In genomic region chr5:143059958-143060357, GRCm38 (mm10) we compare ENCODE assay signal across 20 mouse cellular contexts. TPM values are rescaled to one million over a fixed set of nuclear protein-coding genes. Genes with fewer than 3 reads are reported as not detected.
DNase-seq lines count a peak whose midpoint lies in the region; ATAC-seq and TF ChIP-seq lines count a peak whose summit lies in the region.
"Had no signal": no experiment of that assay in that cellular context is flagged by ENCODE, and none has a peak within 500 bp of the region (broad histone marks: within the 10 kb centered on the region; RNA-seq: fewer than 3 reads in every experiment).

No protein-coding gene starts in this region.

- no peak overlapping the region for H3K9ac ChIP-seq in liver, embryonic 11.5 days (ENCODE audit: low read depth, low read length)
- H3K9ac ChIP-seq in midbrain, postnatal 0 days (replicated peaks; ENCODE audit: low read length, poor library complexity, severe bottlenecking), result no peak overlapping the region
- H3K9ac ChIP-seq: embryonic facial prominence, embryonic 12.5 days had no signal

- H3K4me2 ChIP-seq in liver, embryonic 11.5 days, result peak overlapping the region; percentile 51
- no peak overlapping the region for H3K4me2 ChIP-seq in midbrain, postnatal 0 days (ENCODE audit: low read depth, low read length, poor library complexity, severe bottlenecking)
- H3K4me2 ChIP-seq: embryonic facial prominence, embryonic 12.5 days had no signal

- DNase-seq in heart, embryonic 10.5 days (ENCODE audit: low spot score), result no peak
- DNase-seq in heart, adult 8-10 months (ENCODE audit: low spot score), result no peak
- no peak for DNase-seq in spleen, adult 2 months (ENCODE audit: low read depth in 1 of 2, low spot score in 2 of 2)
- no peak for DNase-seq in spleen, adult 12 weeks (ENCODE audit: low spot score)
- no peak for DNase-seq in liver, embryonic 11.5 days (ENCODE audit: low spot score)
- no peak for DNase-seq in midbrain, postnatal 0 days (ENCODE audit: low spot score)
- DNase-seq: B cell, adult 2 months; cerebellum, adult 11-12 months; kidney, adult 18-20 months; kidney, postnatal 14 days; layer of hippocampus, postnatal 36 days; lung, adult 2 months; lung, postnatal 4 days; thymus, adult 2 months had no signal

- no peaks in the 10 kb centered on the region for H3K9me3 ChIP-seq in heart, embryonic 10.5 days
- no peaks in the 10 kb centered on the region for H3K9me3 ChIP-seq in liver, embryonic 11.5 days (ENCODE audit: control insufficient read depth, low read length)
- H3K9me3 ChIP-seq in midbrain, postnatal 0 days (ENCODE audit: low read length), result no peaks in the 10 kb centered on the region
- H3K9me3 ChIP-seq: embryonic facial prominence, embryonic 12.5 days had no signal

- TF ChIP-seq CTCF in spleen, adult 2 months (IDR thresholded peaks at IDR 0.05; ENCODE audit: extremely low read depth, insufficient read depth, insufficient read length, insufficient replicate concordance), result no peak
- no peak for TF ChIP-seq CTCF in midbrain, postnatal 0 days (IDR thresholded peaks at IDR 0.05)

- no peaks in the 10 kb centered on the region for H3K27me3 ChIP-seq in heart, embryonic 10.5 days (ENCODE audit: insufficient read depth, poor library complexity, severe bottlenecking)
- no peaks in the 10 kb centered on the region for H3K27me3 ChIP-seq in spleen, adult 2 months (ENCODE audit: control insufficient read depth, insufficient read depth, low read length)
- H3K27me3 ChIP-seq in liver, embryonic 11.5 days (replicated peaks; ENCODE audit: control insufficient read depth, insufficient read depth, low read length), result no peaks in the 10 kb centered on the region
- H3K27me3 ChIP-seq in midbrain, postnatal 0 days (ENCODE audit: insufficient read depth, low read length), result no peaks in the 10 kb centered on the region
- H3K27me3 ChIP-seq: embryonic facial prominence, embryonic 12.5 days; Patski had no signal

- 64% methylated on average over 1 of the region's 1 CpGs for WGBS in heart, embryonic 10.5 days
- 85% methylated on average over 1 of the region's 1 CpGs for WGBS in spleen, adult 2 months
- 64% methylated on average over 1 of the region's 1 CpGs for WGBS in liver, embryonic 11.5 days
- 84% methylated on average over 1 of the region's 1 CpGs for WGBS in midbrain, postnatal 0 days

- H3K4me1 ChIP-seq in heart, embryonic 10.5 days, result peaks cover 67% of the 10 kb centered on the region
- peaks cover 25% of the 10 kb centered on the region for H3K4me1 ChIP-seq in spleen, adult 2 months (ENCODE audit: control insufficient read depth, insufficient read depth, insufficient read length)
- peaks cover 67% of the 10 kb centered on the region for H3K4me1 ChIP-seq in liver, embryonic 11.5 days (replicated peaks; ENCODE audit: control insufficient read depth, insufficient read depth, low read length)
- peaks cover 4% of the 10 kb centered on the region; the same call in 1 of the 2 replicates for H3K4me1 ChIP-seq in midbrain, postnatal 0 days (ENCODE audit: insufficient read depth, low read length)

- H3K36me3 ChIP-seq in heart, embryonic 10.5 days, result peaks cover 28% of the 10 kb centered on the region
- peaks cover 6% of the 10 kb centered on the region; the same call in 1 of the 2 replicates for H3K36me3 ChIP-seq in spleen, adult 2 months (ENCODE audit: control insufficient read depth, insufficient read depth, low read length)
- peaks cover 9% of the 10 kb centered on the region; the same call in 1 of the 2 replicates for H3K36me3 ChIP-seq in liver, embryonic 11.5 days (ENCODE audit: control insufficient read depth, insufficient read depth, low read length)
- peaks cover 5% of the 10 kb centered on the region; the same call in 1 of the 2 replicates for H3K36me3 ChIP-seq in midbrain, postnatal 0 days (ENCODE audit: insufficient read depth, low read length)

- no peak for ATAC-seq in liver, embryonic 11.5 days (replicated peaks; ENCODE audit: low FRiP score)
- ATAC-seq in midbrain, postnatal 0 days (ENCODE audit: low FRiP score), result no peak
- no peak for ATAC-seq in granulocyte monocyte progenitor cell, adult 5-6 weeks (replicated peaks; ENCODE audit: poor library complexity, severe bottlenecking)
- ATAC-seq in monocyte, adult 5-6 weeks (replicated peaks; ENCODE audit: insufficient number of reproducible peaks, low FRiP score, low TSS enrichment, poor library complexity, severe bottlenecking), result no peak
- ATAC-seq: forebrain, embryonic 14.5 days; Patski had no signal

- H3K4me3 ChIP-seq in heart, embryonic 10.5 days, result no peak overlapping the region
- no peak overlapping the region for H3K4me3 ChIP-seq in spleen, adult 2 months (ENCODE audit: extremely low read depth, insufficient read depth, insufficient read length)
- H3K4me3 ChIP-seq in liver, embryonic 11.5 days (ENCODE audit: low read depth, low read length), result no peak overlapping the region
- H3K4me3 ChIP-seq in midbrain, postnatal 0 days (ENCODE audit: low read depth, low read length), result no peak overlapping the region
- H3K4me3 ChIP-seq: embryonic facial prominence, embryonic 12.5 days; myocyte had no signal

- peak overlapping the region; percentile 83; the same call in 1 of the 2 replicates for H3K27ac ChIP-seq in heart, embryonic 10.5 days
- H3K27ac ChIP-seq in spleen, adult 2 months (ENCODE audit: insufficient read depth, low read length), result peak overlapping the region; percentile 66
- H3K27ac ChIP-seq in liver, embryonic 11.5 days (ENCODE audit: low read depth, low read length), result peak overlapping the region; percentile 100
- H3K27ac ChIP-seq in midbrain, postnatal 0 days (ENCODE audit: low read depth, low read length), result 0 out of 2 replicates have a peak overlapping the region, but pooled peaks have one; percentile 32
- H3K27ac ChIP-seq: embryonic facial prominence, embryonic 12.5 days had no signal

- no peak for TF ChIP-seq POLR2A in spleen, adult 2 months (IDR thresholded peaks at IDR 0.05; ENCODE audit: low read depth, low read length)

RNA-seq across cellular contexts. Expression of gene Rnf216, which starts 52.8 kb away (rescaled TPM):
- polyA plus RNA-seq in heart, embryonic 10.5 days (2016; fragmentation: Nextera tagmentation; extraction: Ambion mirVana), result 37.9 and 40.6 TPM in 2 replicates
- total RNA-seq in heart, adult 8-10 months (2022), result 10 to 100 TPM; 22.2 to 24.3 (median 24.0) TPM
- 25.9 and 32.4 TPM in 2 replicates for polyA plus RNA-seq in spleen, adult 2 months (2012; rRNA removed)
- polyA plus RNA-seq in liver, embryonic 11.5 days (2014; fragmentation: Nextera tagmentation; extraction: Ambion mirVana), result 28.7 and 34.7 TPM in 2 replicates
- 37.0 and 40.7 TPM in 2 replicates for total RNA-seq in midbrain, postnatal 0 days (2014; rRNA removed)
- 22.1 and 27.5 TPM in 2 replicates for polyA plus RNA-seq in midbrain, postnatal 0 days (2015; fragmentation: Nextera tagmentation; extraction: Ambion mirVana)
- 41.1 and 42.5 TPM in 2 replicates for total RNA-seq in granulocyte monocyte progenitor cell, adult 5-6 weeks (2014; fragmentation: Nextera tagmentation)
- total RNA-seq in granulocyte monocyte progenitor cell, adult 5-6 weeks (2017), result 33.1 and 37.3 TPM in 2 replicates
- total RNA-seq in monocyte, adult 5-6 weeks (2017), result 100 to 120 TPM (median 101 TPM) in 3 replicates

Comparison
In these comparisons a context has a peak if more than half of its experiments do, and no peak if none do; other contexts are left out.
1. H3K27ac ChIP-seq: peak in every context shown above with its lines; median percentile 100 in liver, embryonic 11.5 days; 83 in heart, embryonic 10.5 days; 66 in spleen, adult 2 months; 32 in midbrain, postnatal 0 days.